Comparison of ENCODE assay signal across 14 mouse cellular contexts in the genomic region with DNA sequence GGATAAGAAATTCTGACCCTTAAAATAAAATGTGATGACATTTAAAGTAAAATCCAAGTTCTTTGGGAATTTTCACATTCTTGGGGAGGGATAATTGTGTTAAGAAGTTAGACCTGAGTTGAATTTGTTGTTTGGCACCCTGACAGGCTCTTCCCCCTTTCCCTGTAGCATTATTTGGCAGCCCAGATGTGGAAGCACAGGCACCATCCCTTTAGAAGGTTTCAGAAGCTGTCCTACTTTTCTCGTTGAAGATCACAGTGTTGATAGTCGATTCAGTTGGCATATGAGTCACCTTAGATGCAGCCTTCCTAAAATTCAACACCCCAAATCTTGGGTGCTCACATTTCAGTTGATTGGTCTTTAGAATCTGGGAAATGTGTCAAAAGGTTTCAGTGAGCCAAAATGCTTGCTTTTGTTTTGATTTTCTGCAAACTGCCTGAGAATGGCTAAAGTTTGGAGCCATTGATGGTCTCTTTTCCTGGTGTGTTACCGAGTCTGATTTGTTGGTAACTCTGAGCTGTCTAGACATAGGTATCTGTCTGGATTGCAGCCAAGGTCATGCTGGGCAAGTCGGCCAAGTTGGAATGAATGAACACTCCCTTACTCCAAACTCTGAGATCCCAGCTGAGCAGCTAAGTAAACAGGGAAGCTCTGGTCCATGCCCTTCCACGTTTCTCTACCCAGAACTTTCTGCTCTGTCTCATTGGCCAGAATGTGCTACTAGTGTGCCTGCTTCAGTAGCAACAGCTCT.
DNase-seq lines count a peak whose midpoint lies in the region; ATAC-seq lines count a peak whose summit lies in the region.
"Had no signal": no experiment of that assay in that cellular context is flagged by ENCODE, and none has a peak within 500 bp of the region (broad histone marks: within the 10 kb centered on the region; RNA-seq: fewer than 3 reads in every experiment).

No protein-coding gene starts in this region.

- H3K4me3 ChIP-seq in forebrain, embryonic 14.5 days (ENCODE audit: low read depth, low read length), result no peak overlapping the region
- no peak overlapping the region for H3K4me3 ChIP-seq in forebrain, embryonic 12.5 days (replicated peaks)
- H3K4me3 ChIP-seq in heart, embryonic 14.5 days (ENCODE audit: control insufficient read depth in 1 of 2, insufficient read depth in 1 of 2, low read depth in 1 of 2, low read length in 2 of 2), result no peak overlapping the region
- no peak overlapping the region for H3K4me3 ChIP-seq in midbrain, embryonic 15.5 days
- H3K4me3 ChIP-seq in hindbrain, embryonic 16.5 days (ENCODE audit: low read length), result no peak overlapping the region
- H3K4me3 ChIP-seq: heart, embryonic 15.5 days; intestine, embryonic 15.5 days; liver, embryonic 13.5 days; midbrain, embryonic 12.5 days had no signal

- no peaks in the 10 kb centered on the region for H3K27me3 ChIP-seq in forebrain, embryonic 14.5 days (replicated peaks; ENCODE audit: control insufficient read depth, insufficient read depth, low read length)
- no peaks in the 10 kb centered on the region for H3K27me3 ChIP-seq in forebrain, embryonic 12.5 days
- no peaks in the 10 kb centered on the region for H3K27me3 ChIP-seq in heart, embryonic 14.5 days (ENCODE audit: control insufficient read depth, insufficient read depth, low read length)
- H3K27me3 ChIP-seq in midbrain, embryonic 15.5 days (replicated peaks), result no peaks in the 10 kb centered on the region
- no peaks in the 10 kb centered on the region for H3K27me3 ChIP-seq in hindbrain, embryonic 16.5 days (replicated peaks; ENCODE audit: control insufficient read depth, insufficient read depth, low read length)
- H3K27me3 ChIP-seq: heart, embryonic 15.5 days; intestine, embryonic 15.5 days; liver, embryonic 13.5 days; midbrain, embryonic 12.5 days had no signal

- no peak overlapping the region for H3K9ac ChIP-seq in forebrain, embryonic 14.5 days (ENCODE audit: low read length)
- H3K9ac ChIP-seq in forebrain, embryonic 12.5 days, result no peak overlapping the region
- no peak overlapping the region for H3K9ac ChIP-seq in heart, embryonic 14.5 days (ENCODE audit: low read length)
- no peak overlapping the region for H3K9ac ChIP-seq in midbrain, embryonic 15.5 days
- no peak overlapping the region for H3K9ac ChIP-seq in hindbrain, embryonic 16.5 days (ENCODE audit: low read depth, low read length)
- H3K9ac ChIP-seq: heart, embryonic 15.5 days; intestine, embryonic 15.5 days; liver, embryonic 13.5 days; midbrain, embryonic 12.5 days had no signal

- DNase-seq in forebrain, embryonic 14.5 days (ENCODE audit: low spot score), result peak; percentile 3
- DNase-seq in ovary, adult 18-20 months (ENCODE audit: low spot score), result peak; percentile 64
- DNase-seq in ovary, postnatal 10 days (ENCODE audit: low spot score), result no peak
- no peak for DNase-seq in retina, embryonic 14.5 days (ENCODE audit: low spot score)
- DNase-seq: liver, embryonic 13.5 days; right cerebral cortex, adult 18-20 months had no signal

- no peak for ATAC-seq in forebrain, embryonic 14.5 days
- ATAC-seq in forebrain, embryonic 12.5 days (ENCODE audit: low FRiP score), result no peak
- ATAC-seq in heart, embryonic 14.5 days (ENCODE audit: insufficient number of reproducible peaks, insufficient read depth, low FRiP score, low read depth), result 0 out of 2 replicates have a peak, but pooled peaks have one; percentile 43
- ATAC-seq in midbrain, embryonic 15.5 days (replicated peaks), result no peak
- no peak for ATAC-seq in hindbrain, embryonic 16.5 days
- ATAC-seq: intestine, embryonic 15.5 days had no signal

- WGBS in forebrain, embryonic 14.5 days, result 58% methylated on average over 5 of the region's 5 CpGs
- WGBS in forebrain, embryonic 12.5 days, result 64% methylated on average over 5 of the region's 5 CpGs
- 33% methylated on average over 5 of the region's 5 CpGs for whole genome bisulfite sequencing in heart, embryonic 14.5 days
- WGBS in midbrain, embryonic 15.5 days, result 63% methylated on average over 5 of the region's 5 CpGs
- WGBS in hindbrain, embryonic 16.5 days, result 64% methylated on average over 5 of the region's 5 CpGs

- H3K36me3 ChIP-seq in forebrain, embryonic 14.5 days (ENCODE audit: control insufficient read depth, insufficient read depth, low read length), result no peaks in the 10 kb centered on the region
- no peaks in the 10 kb centered on the region for H3K36me3 ChIP-seq in forebrain, embryonic 12.5 days (replicated peaks)
- no peaks in the 10 kb centered on the region for H3K36me3 ChIP-seq in heart, embryonic 14.5 days (ENCODE audit: control insufficient read depth, insufficient read depth, low read length)
- no peaks in the 10 kb centered on the region for H3K36me3 ChIP-seq in midbrain, embryonic 15.5 days (replicated peaks)
- no peaks in the 10 kb centered on the region for H3K36me3 ChIP-seq in hindbrain, embryonic 16.5 days (ENCODE audit: control insufficient read depth, insufficient read depth, low read length)
- H3K36me3 ChIP-seq: G1E; heart, embryonic 15.5 days; intestine, embryonic 15.5 days; liver, embryonic 13.5 days; midbrain, embryonic 12.5 days had no signal

- no peak overlapping the region for H3K4me2 ChIP-seq in forebrain, embryonic 14.5 days (ENCODE audit: low read length)
- H3K4me2 ChIP-seq in forebrain, embryonic 12.5 days, result no peak overlapping the region
- no peak overlapping the region for H3K4me2 ChIP-seq in heart, embryonic 14.5 days (ENCODE audit: low read length)
- H3K4me2 ChIP-seq in midbrain, embryonic 15.5 days, result no peak overlapping the region
- no peak overlapping the region for H3K4me2 ChIP-seq in hindbrain, embryonic 16.5 days (ENCODE audit: low read length)
- H3K4me2 ChIP-seq: heart, embryonic 15.5 days; intestine, embryonic 15.5 days; liver, embryonic 13.5 days; midbrain, embryonic 12.5 days had no signal

- H3K27ac ChIP-seq in forebrain, embryonic 14.5 days (ENCODE audit: low read depth, low read length), result no peak overlapping the region
- no peak overlapping the region for H3K27ac ChIP-seq in forebrain, embryonic 12.5 days
- peak overlapping the region in 1 of 2 experiments; percentile 16; a peak in 1 of 4 replicates for H3K27ac ChIP-seq in heart, embryonic 14.5 days (replicated peaks in 1 of 2; ENCODE audit: control insufficient read depth in 1 of 2, insufficient read depth in 1 of 2, low read depth in 2 of 2, low read length in 2 of 2)
- no peak overlapping the region for H3K27ac ChIP-seq in midbrain, embryonic 15.5 days
- H3K27ac ChIP-seq in hindbrain, embryonic 16.5 days (ENCODE audit: low read depth, low read length), result no peak overlapping the region
- H3K27ac ChIP-seq: heart, embryonic 15.5 days; intestine, embryonic 15.5 days; liver, embryonic 13.5 days; midbrain, embryonic 12.5 days had no signal

- H3K9me3 ChIP-seq in forebrain, embryonic 14.5 days (replicated peaks; ENCODE audit: control insufficient read depth, low read length), result no peaks in the 10 kb centered on the region
- H3K9me3 ChIP-seq in forebrain, embryonic 12.5 days, result no peaks in the 10 kb centered on the region
- no peaks in the 10 kb centered on the region for H3K9me3 ChIP-seq in heart, embryonic 14.5 days (ENCODE audit: control insufficient read depth, low read length)
- no peaks in the 10 kb centered on the region for H3K9me3 ChIP-seq in midbrain, embryonic 15.5 days
- H3K9me3 ChIP-seq in hindbrain, embryonic 16.5 days (ENCODE audit: control insufficient read depth, low read length), result no peaks in the 10 kb centered on the region
- H3K9me3 ChIP-seq: G1E; heart, embryonic 15.5 days; intestine, embryonic 15.5 days; liver, embryonic 13.5 days; midbrain, embryonic 12.5 days had no signal

- H3K4me1 ChIP-seq in forebrain, embryonic 14.5 days (ENCODE audit: control insufficient read depth, insufficient read depth, low read length), result no peaks in the 10 kb centered on the region
- no peaks in the 10 kb centered on the region for H3K4me1 ChIP-seq in forebrain, embryonic 12.5 days
- H3K4me1 ChIP-seq in heart, embryonic 14.5 days (ENCODE audit: control insufficient read depth in 2 of 2, insufficient read depth in 2 of 2, low read length in 2 of 2), result peaks cover 3 to 6% of the 10 kb centered on the region in 2 experiments; a peak in 2 of 4 replicates
- no peaks in the 10 kb centered on the region for H3K4me1 ChIP-seq in midbrain, embryonic 15.5 days
- no peaks in the 10 kb centered on the region for H3K4me1 ChIP-seq in hindbrain, embryonic 16.5 days (ENCODE audit: control insufficient read depth, insufficient read depth, low read depth, low read length)
- H3K4me1 ChIP-seq: liver, embryonic 13.5 days; midbrain, embryonic 12.5 days had no signal

Comparison
In these comparisons a context has a peak if more than half of its experiments do, and no peak if none do; other contexts are left out.
1. DNase-seq: peak in forebrain, embryonic 14.5 days (single experiment) and ovary, adult 18-20 months (single experiment); none in ovary, postnatal 10 days (single experiment) and retina, embryonic 14.5 days (single experiment).